Mouse (Mus musculus) hindbrain, embryonic 13.5 days (tissue): Measurements from ENCODE around the gene Rem1. TPM values are rescaled to one million over a fixed set of nuclear protein-coding genes. Genes with fewer than 3 reads are reported as not detected.

ENCODE experiments used
- polyA plus RNA-seq: library from polyadenylated mRNA; unstranded; fragments of >200 nt; fragmentation: Nextera tagmentation; extraction: Ambion mirVana; gene quantifications from 2 replicates; pipeline ENCODE4 v1.2.1, GENCODE M21; 2015

The Rem1 gene
- polyA plus RNA-seq, 1 experiment from 2014 or later = 0.57 TPM

Other genes with a start within 250 kb of the Rem1 start
- 16.4 and 16.9 TPM in 2 replicates for gene Sox12, start 228.9 kb upstream of the Rem1 start, polyA plus RNA-seq
- 20.1 and 21.5 TPM in 2 replicates for gene Zcchc3, start 211.9 kb upstream of the Rem1 start, polyA plus RNA-seq
- 1.9 and 3.9 TPM in 2 replicates for gene 6820408C15Rik, start 211.4 kb upstream of the Rem1 start, polyA plus RNA-seq
- gene Defb23, start 162.3 kb upstream of the Rem1 start, polyA plus RNA-seq = not detected in 2 replicates
- not detected in 2 replicates for gene Defb20, start 149.9 kb upstream of the Rem1 start, polyA plus RNA-seq
- gene Defb22, start 136.8 kb upstream of the Rem1 start, polyA plus RNA-seq = not detected in 2 replicates
- not detected in 2 replicates for gene Defb26, start 115.3 kb upstream of the Rem1 start, polyA plus RNA-seq
- gene Defb28, start 108.7 kb upstream of the Rem1 start, polyA plus RNA-seq = not detected in 2 replicates
- gene Defb29, start 86.9 kb upstream of the Rem1 start, polyA plus RNA-seq = not detected in 2 replicates
- gene Gm17416, start 57.6 kb upstream of the Rem1 start, polyA plus RNA-seq = not detected in 2 replicates
- gene Defb21, start 54.2 kb upstream of the Rem1 start, polyA plus RNA-seq = not detected in 2 replicates
- not detected in 2 replicates for gene Defb19, start 46.6 kb upstream of the Rem1 start, polyA plus RNA-seq
- not detected in 2 replicates for gene Defb45, start 27.6 kb upstream of the Rem1 start, polyA plus RNA-seq
- gene Defb36, start 22.6 kb upstream of the Rem1 start, polyA plus RNA-seq = not detected in 2 replicates
- not detected in 2 replicates for gene Defb25, start 3.9 kb upstream of the Rem1 start, polyA plus RNA-seq
- 168 and 169 TPM in 2 replicates for gene H13, start 42.5 kb downstream of the Rem1 start, polyA plus RNA-seq
- gene Mcts2, start 60.1 kb downstream of the Rem1 start, polyA plus RNA-seq = 39.4 and 47.2 TPM in 2 replicates
- gene Id1, start 109.3 kb downstream of the Rem1 start, polyA plus RNA-seq = 68.7 and 87.0 TPM in 2 replicates
- 4.6 and 5.4 TPM in 2 replicates for gene Cox4i2, start 127.2 kb downstream of the Rem1 start, polyA plus RNA-seq
- gene Bcl2l1, start 204.8 kb downstream of the Rem1 start, polyA plus RNA-seq = 173 and 179 TPM in 2 replicates
- 21.9 and 24.8 TPM in 2 replicates for gene Tpx2, start 221.0 kb downstream of the Rem1 start, polyA plus RNA-seq